Mouse (Mus musculus) monocyte, adult 5-6 weeks (primary cell): ENCODE measurements around the gene Jag1. TPM values are rescaled to one million over a fixed set of nuclear protein-coding genes. Genes with fewer than 3 reads are reported as not detected.

Source experiments
- ATAC-seq: fragments of 153-309, 156-312 bp; replicated peaks from 2 replicates; pipeline ENCODE4 v1.8.0; 2017; ENCODE audit warnings: mild to moderate bottlenecking; ENCODE audit not compliant: low TSS enrichment, insufficient number of reproducible peaks, severe bottlenecking, poor library complexity, low FRiP score
- total RNA-seq: library from RNA; stranded (forward); fragments of 200-1000, 200-491, 200-594 nt; gene quantifications from 3 replicates; pipeline ENCODE4 v1.2.3, GENCODE M21; 2017

Gene Jag1
- total RNA-seq, 1 experiment from 2014 or later, result 10.4 TPM

DNA sequence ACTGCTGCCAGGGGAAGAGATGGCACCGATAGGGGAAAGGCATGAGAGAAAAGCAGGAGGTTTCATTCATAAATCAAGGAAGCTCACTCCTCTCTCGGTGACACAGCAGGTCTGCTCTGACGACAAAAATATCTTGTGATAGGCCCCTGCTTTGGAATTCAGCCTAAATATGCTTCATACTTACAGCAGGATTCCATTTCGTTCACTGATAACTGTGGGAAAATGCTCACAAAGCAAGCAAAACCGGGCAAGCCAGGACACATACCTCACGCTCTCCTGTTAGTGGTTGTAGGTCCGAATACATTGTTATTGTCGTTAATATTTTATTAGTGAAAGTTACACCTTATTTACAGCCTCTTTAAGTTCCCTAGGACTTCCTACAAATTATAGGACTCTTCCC, 8.5 kb downstream of the Jag1 start:
- no peak for ATAC-seq

DNA sequence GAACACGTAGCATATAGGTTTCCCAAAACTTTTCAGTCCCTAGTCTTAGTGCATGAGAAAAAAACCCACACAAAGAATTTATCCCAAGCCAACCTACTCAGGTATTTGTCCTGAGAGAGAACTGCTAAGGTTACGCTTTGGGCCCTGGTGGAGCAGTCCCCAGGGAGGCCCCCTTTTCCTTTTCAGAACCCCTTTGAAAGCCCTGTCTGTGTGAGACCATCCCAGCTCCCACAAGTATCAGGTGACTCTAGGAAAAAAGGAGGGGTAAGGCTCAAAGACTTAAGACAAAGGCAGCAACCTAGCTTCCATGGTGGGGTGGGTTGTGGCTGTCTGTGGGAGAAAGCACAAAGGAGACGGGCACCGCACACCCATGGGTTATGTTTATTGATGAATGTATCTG, 9.2 kb downstream of the Jag1 start:
- ATAC-seq, result no peak

DNA sequence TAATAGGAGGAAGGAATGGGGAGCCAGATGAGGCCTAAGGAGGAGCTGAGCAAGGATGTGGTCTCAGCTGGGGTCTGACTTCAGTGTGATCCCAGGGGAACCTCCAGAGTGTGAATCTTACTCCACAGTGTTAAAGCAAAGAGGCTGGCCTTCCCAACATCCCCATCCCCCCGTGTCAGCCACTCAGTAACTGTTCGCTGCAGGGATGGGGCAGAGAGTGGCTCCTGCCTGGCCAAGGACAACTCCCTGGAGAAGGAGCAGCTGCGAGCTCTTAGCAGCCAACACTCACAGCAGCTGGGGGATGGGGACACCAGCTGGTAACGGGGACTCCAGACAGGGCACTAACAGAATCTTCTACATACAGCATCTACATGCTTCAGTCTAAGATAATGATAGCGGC, 15.4 kb downstream of the Jag1 start:
- ATAC-seq, result no peak; the same call in 1 of the 2 replicates

DNA sequence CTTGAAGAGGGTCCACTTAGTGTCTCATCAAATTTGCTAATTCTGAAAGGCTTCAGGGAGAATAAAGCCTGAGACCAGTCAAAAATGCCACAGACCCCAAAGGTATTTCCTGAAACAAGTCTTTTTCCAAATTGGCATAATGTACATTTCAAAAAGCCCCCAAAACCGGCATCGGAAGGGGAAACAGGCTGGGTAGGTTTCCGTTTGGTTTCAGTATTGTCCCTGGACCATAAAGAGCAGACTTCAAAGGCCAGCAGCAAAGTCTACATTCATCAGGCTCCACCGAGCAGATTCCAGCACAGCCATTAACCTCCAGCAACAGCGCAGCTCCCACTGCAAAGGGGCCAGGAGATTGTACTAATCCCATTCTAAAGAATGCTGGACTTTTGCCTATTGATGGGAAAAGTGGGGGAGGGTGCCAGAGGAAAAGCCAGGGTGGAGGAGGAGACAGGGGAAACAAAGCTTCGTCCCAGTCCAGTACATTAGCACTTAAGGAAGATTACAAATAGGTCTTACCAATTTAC, 17.2 kb downstream of the Jag1 start:
- ATAC-seq, result no peak

DNA sequence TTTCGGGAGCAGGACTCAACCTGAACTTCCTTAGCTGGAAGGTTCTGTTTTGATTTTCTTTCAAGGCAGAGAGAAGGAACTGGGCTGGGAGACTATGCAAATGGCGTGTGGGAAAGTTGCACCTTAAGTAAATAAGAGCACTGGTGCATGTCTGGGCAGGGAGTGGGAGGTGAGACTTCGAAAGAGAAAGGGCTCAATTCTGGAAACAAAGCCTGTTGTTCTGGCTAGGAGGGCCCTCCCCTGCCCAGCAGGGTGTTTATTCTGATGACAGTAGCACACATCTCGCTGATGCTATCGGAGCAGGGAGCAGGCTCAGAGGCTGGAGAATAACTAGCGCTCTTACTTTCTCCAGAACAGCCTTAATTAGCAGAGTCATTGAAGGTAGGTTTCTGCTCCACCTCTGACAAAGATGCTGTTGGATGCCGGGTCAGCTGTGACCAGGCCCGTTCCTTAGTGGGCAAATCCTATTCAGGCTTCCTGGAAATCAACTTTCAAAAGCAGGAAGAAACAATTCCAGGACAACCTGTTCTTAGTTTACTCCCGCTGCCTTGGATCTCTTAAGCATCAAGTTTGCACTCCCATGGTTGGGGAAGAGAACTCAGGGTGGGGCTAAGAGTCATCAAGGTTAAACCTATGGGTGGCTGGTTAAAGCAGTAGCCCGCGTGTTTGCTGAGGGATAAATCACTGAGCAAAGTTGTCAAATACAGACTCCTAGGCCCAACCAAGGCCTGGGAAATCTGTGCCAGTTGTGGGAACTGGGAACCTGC, 18.0 kb downstream of the Jag1 start:
- no peak for ATAC-seq

DNA sequence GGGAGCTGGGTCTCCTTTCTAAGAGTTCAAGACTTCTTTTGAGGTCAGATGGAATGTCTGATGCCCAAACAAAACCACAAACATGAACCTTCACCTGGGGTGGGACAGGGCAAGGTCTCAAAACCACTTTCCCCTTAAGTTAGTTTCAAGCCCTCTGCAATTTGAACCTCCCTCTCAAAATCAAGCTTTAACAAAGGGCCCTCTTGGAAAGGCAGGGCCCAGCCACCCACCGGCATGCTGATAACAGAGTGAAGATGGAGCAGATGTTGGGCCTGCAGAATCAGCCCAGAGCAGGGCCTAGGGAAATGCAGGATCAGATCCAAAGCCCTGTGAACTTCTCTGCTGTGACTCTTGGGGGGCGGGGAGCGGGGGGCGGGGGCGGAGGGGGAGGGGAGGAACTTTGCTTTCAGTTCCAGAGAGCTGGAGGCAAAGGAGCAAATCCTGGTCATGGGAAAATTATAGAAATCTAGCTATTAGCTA, 19.4 kb downstream of the Jag1 start:
- no peak for ATAC-seq

DNA sequence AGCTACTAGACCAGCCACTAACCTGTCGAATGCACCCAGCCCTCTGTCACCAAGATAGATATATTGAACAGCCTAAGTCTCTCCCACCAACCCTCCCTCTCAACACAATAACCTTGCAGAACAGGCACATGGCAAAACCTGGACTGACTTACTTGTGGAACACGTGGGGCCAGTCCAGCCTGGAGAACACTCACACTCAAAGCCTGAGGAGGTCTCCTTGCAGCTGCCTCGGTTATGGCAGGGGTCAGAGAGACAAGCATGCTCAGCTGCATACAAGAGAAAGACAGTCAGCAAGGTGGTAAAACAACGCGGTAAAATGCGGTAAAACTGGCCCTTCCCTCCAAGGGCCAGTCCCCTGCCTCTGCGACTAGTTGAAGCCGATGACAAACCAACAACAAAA, 22.1 kb downstream of the Jag1 start:
- ATAC-seq, result no peak

DNA sequence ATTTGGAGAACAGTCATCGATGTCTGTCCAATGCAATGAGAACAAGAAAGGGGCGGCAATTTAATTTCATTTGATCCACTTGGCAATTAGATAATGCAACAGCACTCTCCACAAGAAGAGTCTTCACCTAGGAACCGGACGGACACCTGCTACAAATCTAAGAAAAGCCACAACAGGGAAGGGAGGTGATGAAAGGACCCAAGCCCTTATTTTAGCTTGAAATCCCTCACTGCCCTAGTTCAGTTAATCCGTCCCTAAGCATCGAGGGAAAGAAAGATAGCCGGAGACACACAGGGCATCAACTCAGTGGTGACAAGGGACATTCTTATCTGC, 23.2 kb downstream of the Jag1 start:
- no peak for ATAC-seq

DNA sequence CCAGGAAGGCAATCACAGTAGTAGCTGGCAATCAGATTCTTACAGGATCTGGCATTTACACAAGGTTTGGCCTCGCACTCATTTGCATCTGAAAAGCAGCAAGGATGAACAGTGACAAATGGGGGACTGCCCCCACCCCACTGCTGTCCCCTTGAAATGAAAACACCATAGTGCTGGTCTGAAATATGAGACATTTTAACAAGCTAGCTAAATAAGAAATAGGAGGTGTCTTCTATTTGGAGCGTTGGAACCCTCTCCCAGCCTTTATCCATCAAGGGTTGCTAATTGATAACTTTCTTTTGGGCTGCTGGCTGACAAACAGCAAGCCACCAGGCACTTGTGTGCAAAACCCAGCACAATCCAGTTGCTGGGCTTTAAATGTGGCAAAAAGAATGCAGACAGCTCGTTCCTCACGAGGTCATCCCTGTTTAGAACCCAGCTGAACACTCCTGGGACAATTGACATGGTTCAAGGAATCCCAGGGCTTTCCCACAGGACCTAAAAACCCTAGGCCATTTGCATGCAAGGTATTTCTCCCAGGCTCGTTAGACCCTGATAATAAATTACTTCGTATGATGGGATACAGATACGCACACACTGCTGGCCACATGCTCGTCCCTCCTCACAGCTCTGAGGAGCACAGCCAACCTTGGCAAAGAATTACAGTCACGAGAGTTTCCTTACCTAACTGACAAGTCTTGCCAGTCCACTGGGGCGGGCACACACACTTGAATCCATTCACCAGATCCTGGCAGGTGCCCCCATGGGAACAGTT, 23.7 kb downstream of the Jag1 start:
- ATAC-seq, result no peak

DNA sequence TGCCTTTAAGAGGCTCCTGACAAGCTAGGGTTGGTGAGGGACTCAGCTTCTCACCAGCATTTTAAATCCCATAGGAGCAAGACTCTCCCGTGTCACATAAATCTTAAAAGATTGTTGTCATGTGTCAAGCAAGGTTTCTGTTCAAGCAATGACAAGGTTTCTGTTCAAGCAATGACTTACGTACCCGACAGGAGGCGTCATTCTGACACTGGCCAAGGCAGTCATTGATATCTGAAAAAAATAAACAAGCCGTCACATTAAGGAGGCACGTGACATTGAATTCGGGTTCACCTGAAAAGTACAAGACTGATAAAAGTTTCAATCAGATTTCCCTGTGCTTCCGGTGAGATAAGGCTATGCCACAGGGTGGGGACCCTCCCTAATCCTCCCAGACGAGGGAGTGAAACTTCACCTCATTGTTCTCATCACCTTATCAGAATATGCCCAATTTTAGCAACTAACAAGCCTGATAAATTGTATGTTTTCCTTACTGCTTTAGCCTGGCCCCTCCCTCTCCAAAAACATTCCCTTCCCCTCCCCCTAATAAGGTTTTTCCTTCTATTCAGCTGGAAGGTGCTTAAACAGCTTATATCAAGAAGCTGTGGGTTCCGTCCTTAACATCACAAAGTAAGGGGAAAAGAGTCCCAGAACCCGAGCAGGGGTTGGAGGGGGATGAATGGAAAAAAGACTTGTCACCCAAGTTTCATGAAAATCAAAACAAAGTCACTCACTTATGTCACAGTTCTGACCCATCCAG, 24.5 kb downstream of the Jag1 start:
- no peak for ATAC-seq

DNA sequence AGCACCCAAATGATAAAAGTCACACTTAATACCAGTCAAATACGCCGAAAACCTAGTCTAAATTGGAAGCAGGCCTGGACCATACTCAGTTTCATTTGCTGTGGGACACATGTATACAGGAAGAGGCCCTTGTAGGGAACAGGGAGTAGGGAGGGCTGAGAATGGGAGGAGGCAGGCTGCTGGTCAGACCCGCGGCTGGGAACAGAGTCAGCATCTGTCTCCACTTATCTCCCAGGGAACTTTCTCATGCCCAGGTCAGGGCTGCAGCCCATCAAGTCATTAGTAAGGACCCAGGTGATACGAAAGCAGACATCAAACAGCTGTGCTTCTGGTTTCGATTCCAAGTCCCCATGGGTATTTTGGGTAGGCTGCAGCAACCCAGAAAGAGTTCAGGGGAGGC, 28.7 kb downstream of the Jag1 start:
- no peak for ATAC-seq

DNA sequence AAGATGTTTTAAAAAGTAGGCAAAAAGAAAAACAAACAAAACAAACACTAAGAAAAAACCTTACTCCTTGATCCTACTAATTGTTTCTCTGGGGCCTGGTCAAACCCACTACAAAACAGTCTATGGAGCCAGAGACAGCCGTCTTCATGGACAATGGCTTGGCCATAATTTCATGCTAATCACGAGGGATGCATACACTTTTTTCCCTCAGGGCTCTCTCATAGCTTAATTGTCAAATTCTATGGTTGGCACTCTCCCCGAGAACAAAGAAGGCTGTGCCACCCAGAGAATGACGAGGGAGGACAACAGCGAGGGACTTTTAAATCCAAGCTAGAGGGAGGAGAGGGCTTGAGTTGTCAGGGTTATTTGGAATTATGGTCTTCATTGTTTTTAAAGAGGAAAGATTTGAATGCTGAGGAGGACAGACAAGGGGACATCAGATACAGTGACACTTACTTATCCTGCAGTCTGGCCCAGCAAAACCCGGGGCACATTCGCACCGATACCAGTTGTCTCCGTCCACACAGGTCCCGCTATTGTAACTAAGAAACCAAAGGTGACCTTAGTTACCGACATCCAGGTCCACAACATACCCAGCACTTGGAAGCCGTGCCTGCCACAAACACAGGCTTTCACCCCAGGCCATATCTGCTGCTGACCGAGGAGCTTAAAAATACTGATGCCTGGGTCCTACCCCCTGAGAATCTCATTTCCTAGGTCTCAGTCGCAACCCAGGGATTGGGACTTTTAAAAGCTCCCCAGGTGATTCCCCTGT, 29.6 kb downstream of the Jag1 start:
- ATAC-seq, result no peak

DNA sequence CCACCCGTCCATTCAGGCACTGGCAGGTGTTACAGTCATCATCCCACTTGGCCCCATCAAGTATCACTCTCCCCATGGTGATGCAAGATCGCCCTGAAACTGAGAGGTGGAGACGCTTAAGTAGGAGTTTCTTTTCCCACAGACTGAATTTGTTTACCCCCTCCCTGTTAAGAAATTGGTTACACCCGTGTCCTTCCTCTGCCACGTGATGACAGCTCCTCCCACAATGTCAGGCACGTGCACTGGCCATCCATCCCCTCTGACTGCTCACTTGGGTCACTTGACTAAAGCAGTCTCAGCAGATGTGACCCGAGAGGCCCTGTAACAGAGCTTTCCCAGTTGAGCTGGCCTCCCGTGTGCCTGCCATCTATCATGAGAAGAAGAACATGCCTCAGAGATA, 31.2 kb downstream of the Jag1 start:
- ATAC-seq, result 0 out of 2 replicates have a peak, but pooled peaks have one; percentile 22

DNA sequence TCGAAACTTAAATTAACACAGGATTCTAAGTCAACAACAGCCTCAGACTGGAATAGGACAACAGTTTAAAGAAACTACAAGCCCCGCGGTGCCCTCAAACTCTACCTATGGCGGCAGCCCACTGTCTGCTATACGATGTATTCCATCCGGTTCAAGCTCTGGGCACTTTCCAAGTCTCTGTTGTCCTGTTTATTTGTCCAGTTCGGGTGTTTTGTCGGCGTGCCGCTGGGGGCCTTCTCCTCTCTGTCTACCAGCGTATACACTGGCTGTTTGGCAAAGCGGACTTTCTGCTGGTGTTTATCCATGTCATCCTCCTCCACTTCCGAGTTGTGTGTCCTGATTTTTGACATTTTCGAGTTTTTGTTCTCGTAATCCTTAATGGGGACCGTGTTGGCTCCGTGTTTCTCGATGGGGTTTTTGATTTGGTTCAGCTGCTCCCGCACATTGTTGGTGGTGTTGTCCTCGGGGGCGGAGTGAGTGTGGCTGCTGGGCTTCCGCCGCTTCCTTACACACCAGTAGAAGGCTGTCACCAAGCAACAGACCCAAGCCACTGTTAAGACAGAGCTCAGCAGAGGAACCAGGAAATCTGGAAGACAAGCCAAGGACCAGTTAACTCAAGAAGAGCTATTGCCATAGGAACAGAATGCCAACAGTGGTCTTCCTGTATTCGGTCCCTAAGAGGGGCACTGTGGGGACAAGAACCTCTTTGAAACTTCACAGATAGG, 33.4 kb downstream of the Jag1 start:
- ATAC-seq, result no peak

DNA sequence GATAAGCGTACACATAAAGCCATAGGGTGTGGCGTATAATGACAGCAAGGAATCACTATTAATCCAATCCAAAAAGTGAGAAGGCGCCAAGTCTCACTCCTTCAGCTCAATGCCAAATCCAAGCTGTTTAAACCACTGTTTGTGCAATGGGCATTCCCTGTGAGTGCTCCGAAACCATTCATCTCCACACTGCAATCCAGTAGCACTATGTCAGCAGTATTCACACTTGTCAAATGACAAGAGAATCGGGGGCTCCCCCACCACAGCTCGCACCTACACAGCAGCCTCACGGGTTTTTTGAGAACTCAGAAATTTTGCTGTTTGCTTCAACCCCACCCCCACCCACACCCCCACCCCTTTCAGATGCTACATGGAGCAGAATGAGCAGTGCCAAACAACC, 35.4 kb downstream of the Jag1 start:
- ATAC-seq, result no peak

DNA sequence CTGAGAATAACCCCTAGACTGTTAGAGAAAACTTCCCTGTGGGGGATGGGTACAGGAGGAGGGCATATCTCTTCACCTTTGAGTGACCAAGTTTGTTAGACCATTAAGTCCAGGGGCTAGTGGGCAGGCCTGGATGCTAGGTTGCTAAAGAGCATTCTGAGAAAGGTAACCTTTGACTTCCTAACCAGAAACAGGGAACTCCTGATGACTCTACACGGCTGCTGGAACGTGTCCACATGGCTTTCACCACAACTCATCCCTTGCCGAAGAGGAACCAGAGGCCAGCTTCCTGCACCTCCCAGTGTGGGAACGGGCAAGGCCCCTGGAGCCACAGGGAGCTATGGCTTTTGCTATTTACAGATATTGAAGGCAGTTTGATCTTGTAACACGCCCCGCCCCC, 36.0 kb downstream of the Jag1 start:
- ATAC-seq, result no peak

DNA sequence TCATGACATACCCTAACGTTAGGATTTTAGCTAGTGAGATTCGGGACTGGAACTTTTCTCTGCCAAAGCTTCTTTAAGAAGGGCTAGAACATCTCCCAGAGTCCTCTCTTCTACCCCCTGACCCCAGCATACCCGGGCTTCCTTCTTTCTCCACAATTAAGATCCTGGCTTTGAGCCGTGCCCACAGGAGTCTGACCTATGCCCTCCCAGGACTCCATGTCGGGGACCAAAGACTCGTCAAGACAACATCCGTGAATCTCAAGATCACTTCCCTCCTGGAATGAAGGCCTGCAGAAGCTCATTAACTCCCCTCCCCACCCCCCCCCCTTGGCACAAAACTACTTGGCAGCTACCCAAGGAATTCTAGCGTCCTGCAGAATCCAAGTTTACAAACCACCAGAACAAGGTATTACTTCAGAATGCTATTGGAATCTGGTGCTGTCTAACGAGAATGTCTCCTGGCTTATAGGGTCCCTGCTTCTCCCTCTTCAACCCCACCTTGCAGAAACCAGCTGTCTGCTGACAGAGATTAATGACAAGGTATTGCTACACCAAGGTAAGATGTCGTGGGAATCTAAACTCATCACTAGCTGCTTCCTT, 36.6 kb downstream of the Jag1 start:
- ATAC-seq, result no peak

DNA sequence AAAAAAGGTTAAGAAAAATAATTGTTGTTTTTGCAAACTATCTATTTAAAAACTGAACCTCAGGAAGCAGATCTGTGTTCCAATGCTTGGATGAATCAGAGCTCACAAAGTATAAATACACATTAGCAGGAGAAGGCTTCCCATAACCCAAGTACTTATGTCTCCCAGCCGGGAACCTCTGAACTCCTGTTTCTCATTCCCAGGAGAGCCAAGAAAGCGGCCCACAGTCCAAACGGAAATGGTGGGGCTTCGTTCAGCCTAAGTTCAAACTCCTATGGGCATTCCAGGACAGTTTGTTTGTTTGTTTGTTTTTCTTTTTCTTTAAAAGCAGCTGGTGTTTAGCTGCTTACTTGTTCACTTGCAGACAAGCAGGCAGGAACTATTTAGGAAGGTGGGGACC, 37.7 kb downstream of the Jag1 start:
- no peak for ATAC-seq
